Mouse (Mus musculus): ENCODE data around the gene Gm3233.
"Not testable (repeated sequence)": the region's sequence is repeated elsewhere in the genome, so short reads cannot be mapped to it uniquely, and the experiment has no call there.

- not testable (repeated sequence) for TF ChIP-seq POLR2A (IDR thresholded peaks at IDR 0.05; ENCODE audit: low read depth, low read length); CTCF (IDR thresholded peaks at IDR 0.05; ENCODE audit: extremely low read depth, insufficient read depth, insufficient read length, insufficient replicate concordance)
These were observed 28.4 kb upstream of the Gm3233 start, which contains the start of gene Gm7137 for GRCm38 (mm10) chr10:77787876-77788275.

Data from spleen, adult 2 months (tissue).